Mouse (Mus musculus) spleen, adult 10 weeks (tissue): ENCODE measurements around the gene Spdye4b. TPM values are rescaled to one million over a fixed set of nuclear protein-coding genes. Genes with fewer than 3 reads are reported as not detected.

ENCODE experiments used
- polyA plus RNA-seq: library from polyadenylated mRNA; stranded (reverse); fragments of 350-450 nt; fragmentation: Illumina TruSeq; extraction: RNeasy Lipid Tissue Mini Kit (QIAGEN cat#74804); gene quantifications from one replicate; pipeline ENCODE4 v1.2.3, GENCODE M21; 2015; ENCODE audit warnings: low replicate concordance; ENCODE audit not compliant: insufficient read depth

Gene Spdye4b
- polyA plus RNA-seq = not detected

GRCm38 (mm10) chr5:143180255-143181076, at the start of gene Spdye4b, which contains the start of gene Rbak:
TSS of gene Spdye4b (plus strand) at chr5:143181017.
TSS of gene Rbak (minus strand) at chr5:143180775.

GRCm38 (mm10) chr5:143147481-143147880, 33.3 kb upstream of the Spdye4b start, which contains the start of gene Olfr718-ps1:
TSS of gene Olfr718-ps1 (minus strand) at chr5:143147581.

GRCm38 (mm10) chr5:143226790-143227189, 46.0 kb downstream of the Spdye4b start, which contains the start of gene Spdye4a:
TSS of gene Spdye4a (minus strand) at chr5:143226890.

GRCm38 (mm10) chr5:143235028-143235693, 54.3 kb downstream of the Spdye4b start, which contains the start of gene Zfp12:
TSS of gene Zfp12 (plus strand) at chr5:143235163.

Other genes starting within 250 kb of the Spdye4b start
- gene Fscn1, start 220.7 kb upstream of the Spdye4b start, polyA plus RNA-seq = 12.8 TPM
- 36.7 TPM for gene Rnf216, start 68.0 kb upstream of the Spdye4b start, polyA plus RNA-seq
- not detected for gene Olfr718-ps1, start 33.4 kb upstream of the Spdye4b start, polyA plus RNA-seq
- 21.2 TPM for gene Rbak, start 242 bp upstream of the Spdye4b start, polyA plus RNA-seq
- not detected for gene Spdye4a, start 45.9 kb downstream of the Spdye4b start, polyA plus RNA-seq
- 25.4 TPM for gene Zfp12, start 54.1 kb downstream of the Spdye4b start, polyA plus RNA-seq
- 1.4 TPM for gene Zfp316, start 89.0 kb downstream of the Spdye4b start, polyA plus RNA-seq
- gene Zfp853, start 112.6 kb downstream of the Spdye4b start, polyA plus RNA-seq = 0.12 TPM
- gene E130309D02Rik, start 134.3 kb downstream of the Spdye4b start, polyA plus RNA-seq = 8.1 TPM
- gene Zdhhc4, start 148.2 kb downstream of the Spdye4b start, polyA plus RNA-seq = 35.6 TPM
- gene Grid2ip, start 176.3 kb downstream of the Spdye4b start, polyA plus RNA-seq = not detected
- 35.0 TPM for gene Kdelr2, start 222.8 kb downstream of the Spdye4b start, polyA plus RNA-seq